Mouse (Mus musculus): ENCODE data around the gene Zdhhc17. TPM values are rescaled to one million over a fixed set of nuclear protein-coding genes. Genes with fewer than 3 reads are reported as not detected.

The Zdhhc17 gene
- polyA plus RNA-seq, 1 experiment from 2014 or later = 23.4 TPM

DNA sequence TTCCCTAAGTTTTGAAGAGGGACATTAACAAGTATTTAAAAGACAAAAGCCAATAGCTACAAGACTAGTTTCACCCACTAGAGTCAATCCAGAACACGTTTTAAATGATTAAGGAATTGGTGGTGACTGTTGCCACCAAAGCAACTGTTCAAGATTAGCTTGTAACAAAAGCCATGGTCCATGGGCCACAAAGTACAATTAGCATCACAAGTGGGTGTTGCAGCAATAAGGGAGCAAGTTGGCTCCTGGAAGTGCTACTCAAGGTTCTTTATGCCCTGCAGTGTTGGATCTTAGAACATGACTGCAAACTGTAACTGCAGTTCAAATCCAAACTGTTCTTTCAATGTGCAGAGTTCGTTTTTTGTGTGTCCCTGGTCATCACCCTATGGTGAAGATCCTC is 32.6 kb downstream of the Zdhhc17 start:
- Histone ChIP-seq H3K9me3 (replicated peaks) (no peaks in the 10 kb centered on the region), H3K4me3 (replicated peaks) (no peak overlapping the region), H3K4me1 (no peaks in the 10 kb centered on the region), H3K36me3 (peaks cover 12% of the 10 kb centered on the region; the same call in 1 of the 2 replicates), H3K27me3 (no peaks in the 10 kb centered on the region), H3K9ac (no peak overlapping the region), H3K4me2 (replicated peaks) (no peak overlapping the region), H3K27ac (replicated peaks) (no peak overlapping the region)
- no peak for ATAC-seq (ENCODE audit: insufficient number of reproducible peaks, low FRiP score, low TSS enrichment, low read depth)
- WGBS = 60% methylated on average over 2 of the region's 2 CpGs

GRCm38 (mm10) chr10:110976046-110976445 is 33.9 kb downstream of the Zdhhc17 start:
- Histone ChIP-seq H3K27ac (replicated peaks) (no peak overlapping the region), H3K9me3 (replicated peaks) (no peaks in the 10 kb centered on the region), H3K36me3 (peaks cover 15% of the 10 kb centered on the region; the same call in 1 of the 2 replicates), H3K9ac (no peak overlapping the region), H3K4me2 (replicated peaks) (no peak overlapping the region), H3K4me3 (replicated peaks) (no peak overlapping the region), H3K4me1 (no peaks in the 10 kb centered on the region), H3K27me3 (no peaks in the 10 kb centered on the region)
- 2% methylated on average over 1 of the region's 1 CpGs for WGBS
- no peak for ATAC-seq (ENCODE audit: insufficient number of reproducible peaks, low FRiP score, low TSS enrichment, low read depth)

- WGBS = 77% methylated on average over 1 of the region's 1 CpGs
- Histone ChIP-seq H3K36me3 (peaks cover 22% of the 10 kb centered on the region; the same call in 1 of the 2 replicates), H3K4me2 (replicated peaks) (no peak overlapping the region), H3K4me3 (replicated peaks) (no peak overlapping the region), H3K27me3 (no peaks in the 10 kb centered on the region), H3K4me1 (no peaks in the 10 kb centered on the region), H3K27ac (replicated peaks) (no peak overlapping the region), H3K9me3 (replicated peaks) (no peaks in the 10 kb centered on the region), H3K9ac (no peak overlapping the region)
- no peak for ATAC-seq (ENCODE audit: insufficient number of reproducible peaks, low FRiP score, low TSS enrichment, low read depth)
These were observed 35.1 kb downstream of the Zdhhc17 start for GRCm38 (mm10) chr10:110974885-110975284.

GRCm38 (mm10) chr10:110974463-110974862 is 35.5 kb downstream of the Zdhhc17 start:
- Histone ChIP-seq H3K27me3 (no peaks in the 10 kb centered on the region), H3K36me3 (peaks cover 26% of the 10 kb centered on the region; the same call in 1 of the 2 replicates), H3K9ac (no peak overlapping the region), H3K4me3 (replicated peaks) (no peak overlapping the region), H3K9me3 (replicated peaks) (no peaks in the 10 kb centered on the region), H3K4me1 (no peaks in the 10 kb centered on the region), H3K4me2 (replicated peaks) (no peak overlapping the region), H3K27ac (replicated peaks) (no peak overlapping the region)
- 49% methylated on average over 3 of the region's 3 CpGs for WGBS
- ATAC-seq (ENCODE audit: insufficient number of reproducible peaks, low FRiP score, low TSS enrichment, low read depth) = no peak

- H3K27me3 ChIP-seq = no peaks in the 10 kb centered on the region
- H3K27ac ChIP-seq (replicated peaks) = no peak overlapping the region
- whole genome bisulfite sequencing = 71% methylated on average over 9 of the region's 9 CpGs
- H3K9me3 ChIP-seq (replicated peaks) = no peaks in the 10 kb centered on the region
- peaks cover 20% of the 10 kb centered on the region for H3K36me3 ChIP-seq
- no peak overlapping the region for H3K4me3 ChIP-seq (replicated peaks)
- H3K4me2 ChIP-seq (replicated peaks) = no peak overlapping the region
- no peak for ATAC-seq (ENCODE audit: insufficient number of reproducible peaks, low FRiP score, low TSS enrichment, low read depth)
- no peak overlapping the region for H3K9ac ChIP-seq
- H3K4me1 ChIP-seq = no peaks in the 10 kb centered on the region
These were observed 37.9 kb downstream of the Zdhhc17 start for GRCm38 (mm10) chr10:110971998-110972397.

- no peaks in the 10 kb centered on the region for H3K4me1 ChIP-seq
- 80% methylated on average over 6 of the region's 6 CpGs for WGBS
These were observed 38.5 kb downstream of the Zdhhc17 start for GRCm38 (mm10) chr10:110971483-110971882.

DNA sequence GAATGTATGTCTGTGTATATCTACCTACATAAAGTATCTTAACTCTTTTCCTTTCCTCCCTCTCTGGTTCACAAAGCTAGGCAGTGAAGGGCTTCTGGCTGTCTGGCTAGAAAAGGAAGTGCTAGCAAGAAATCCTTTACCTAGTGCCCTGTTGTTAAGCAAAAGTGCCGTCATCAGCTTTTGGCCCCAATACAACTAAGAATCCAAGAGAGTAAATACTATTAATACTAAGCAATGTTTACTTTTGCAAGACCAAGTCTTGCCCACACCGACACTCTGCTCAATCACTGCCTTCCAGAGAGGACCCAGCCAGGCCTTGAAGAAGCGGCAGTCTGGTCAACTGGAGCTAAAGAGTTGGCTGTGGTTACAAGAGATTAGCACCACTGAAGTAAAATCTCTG is 38.9 kb downstream of the Zdhhc17 start:
- no peak overlapping the region for H3K4me2 ChIP-seq (replicated peaks)
- no peak overlapping the region for H3K9ac ChIP-seq
- H3K36me3 ChIP-seq = peaks cover 20% of the 10 kb centered on the region
- H3K4me1 ChIP-seq = no peaks in the 10 kb centered on the region
- no peak overlapping the region for H3K27ac ChIP-seq (replicated peaks)
- H3K9me3 ChIP-seq (replicated peaks) = no peaks in the 10 kb centered on the region
- no peaks in the 10 kb centered on the region for H3K27me3 ChIP-seq
- no peak for ATAC-seq (ENCODE audit: insufficient number of reproducible peaks, low FRiP score, low TSS enrichment, low read depth)
- 88% methylated on average over 3 of the region's 3 CpGs for WGBS
- no peak overlapping the region for H3K4me3 ChIP-seq (replicated peaks)

More at GRCm38 (mm10) chr10:110971483-110971882, 38.5 kb downstream of the Zdhhc17 start:
- ATAC-seq (ENCODE audit: insufficient number of reproducible peaks, low FRiP score, low TSS enrichment, low read depth) = no peak
- H3K4me3 ChIP-seq (replicated peaks) = no peak overlapping the region
- H3K36me3 ChIP-seq = peaks cover 20% of the 10 kb centered on the region
- no peaks in the 10 kb centered on the region for H3K9me3 ChIP-seq (replicated peaks)
- no peaks in the 10 kb centered on the region for H3K27me3 ChIP-seq
- H3K4me2 ChIP-seq (replicated peaks) = no peak overlapping the region
- no peak overlapping the region for H3K9ac ChIP-seq
- H3K27ac ChIP-seq (replicated peaks) = no peak overlapping the region

GRCm38 (mm10) chr10:110962172-110962571 is 47.8 kb downstream of the Zdhhc17 start:
- H3K36me3 ChIP-seq = peaks cover 17% of the 10 kb centered on the region
- no peak overlapping the region for H3K4me3 ChIP-seq (replicated peaks)
- no peaks in the 10 kb centered on the region for H3K4me1 ChIP-seq
- no peaks in the 10 kb centered on the region for H3K27me3 ChIP-seq
- 28% methylated on average over 1 of the region's 1 CpGs for WGBS
- no peak overlapping the region for H3K4me2 ChIP-seq (replicated peaks)
- no peak for ATAC-seq (ENCODE audit: insufficient number of reproducible peaks, low FRiP score, low TSS enrichment, low read depth)
- no peak overlapping the region for H3K27ac ChIP-seq (replicated peaks)
- H3K9me3 ChIP-seq (replicated peaks) = no peaks in the 10 kb centered on the region
- H3K9ac ChIP-seq = no peak overlapping the region

DNA sequence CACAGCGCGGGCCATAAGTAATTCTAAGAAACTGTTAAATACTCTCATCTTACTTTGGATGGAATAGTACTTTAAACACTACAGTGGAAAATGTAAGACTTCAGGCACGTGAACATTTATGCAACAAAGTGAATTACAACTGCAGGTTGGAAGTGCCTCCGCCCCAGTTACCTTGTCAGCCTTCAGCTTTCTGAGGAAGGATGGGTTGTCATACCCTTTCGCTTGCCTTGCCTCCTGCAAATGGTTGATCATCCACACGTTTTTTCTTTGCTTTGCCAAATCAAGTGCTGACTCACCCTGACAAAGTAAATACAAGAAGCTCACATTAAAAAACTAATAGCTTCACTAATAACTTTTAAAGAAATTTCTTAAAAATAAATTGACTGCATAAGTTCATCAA is 49.1 kb downstream of the Zdhhc17 start:
- Histone ChIP-seq H3K4me3 (replicated peaks) (no peak overlapping the region), H3K4me2 (replicated peaks) (no peak overlapping the region), H3K4me1 (no peaks in the 10 kb centered on the region), H3K27me3 (no peaks in the 10 kb centered on the region), H3K9me3 (replicated peaks) (no peaks in the 10 kb centered on the region), H3K36me3 (peaks cover 14% of the 10 kb centered on the region), H3K27ac (replicated peaks) (no peak overlapping the region), H3K9ac (no peak overlapping the region)
- no peak for ATAC-seq (ENCODE audit: insufficient number of reproducible peaks, low FRiP score, low TSS enrichment, low read depth)
- WGBS = 86% methylated on average over 6 of the region's 6 CpGs

DNA sequence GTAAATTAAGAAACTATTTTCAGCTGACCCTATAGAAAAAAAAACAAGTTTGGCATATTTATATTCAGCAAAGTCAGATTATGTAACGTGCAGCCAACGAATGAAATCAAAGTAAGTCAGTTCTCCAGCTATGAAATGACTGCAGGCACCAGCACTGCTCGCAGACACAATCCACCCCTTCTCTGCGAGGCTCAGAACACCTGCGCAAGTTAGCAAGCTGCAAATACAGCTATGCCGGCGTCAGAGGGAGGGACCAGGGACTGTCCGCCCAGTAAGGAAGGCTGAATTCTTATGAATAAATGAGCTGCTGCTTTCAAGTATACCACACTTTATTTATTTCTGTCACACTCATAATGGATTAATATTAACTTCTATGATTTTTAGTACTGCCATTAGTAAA is 50.2 kb downstream of the Zdhhc17 start:
- WGBS = 89% methylated on average over 8 of the region's 8 CpGs
- no peaks in the 10 kb centered on the region for H3K4me1 ChIP-seq

GRCm38 (mm10) chr10:110958879-110959278 is 51.1 kb downstream of the Zdhhc17 start:
- Histone ChIP-seq H3K9ac (no peak overlapping the region), H3K4me3 (replicated peaks) (no peak overlapping the region), H3K36me3 (peaks cover 18% of the 10 kb centered on the region), H3K27me3 (no peaks in the 10 kb centered on the region), H3K27ac (replicated peaks) (no peak overlapping the region), H3K4me1 (no peaks in the 10 kb centered on the region), H3K4me2 (replicated peaks) (no peak overlapping the region), H3K9me3 (replicated peaks) (no peaks in the 10 kb centered on the region)
- ATAC-seq (ENCODE audit: insufficient number of reproducible peaks, low FRiP score, low TSS enrichment, low read depth) = no peak
- WGBS = 93% methylated on average over 6 of the region's 6 CpGs

More for the DNA sequence above, 50.2 kb downstream of the Zdhhc17 start:
- H3K27ac ChIP-seq (replicated peaks) = no peak overlapping the region
- H3K36me3 ChIP-seq = peaks cover 16% of the 10 kb centered on the region
- H3K9ac ChIP-seq = no peak overlapping the region
- ATAC-seq (ENCODE audit: insufficient number of reproducible peaks, low FRiP score, low TSS enrichment, low read depth) = no peak
- H3K27me3 ChIP-seq = no peaks in the 10 kb centered on the region
- no peaks in the 10 kb centered on the region for H3K9me3 ChIP-seq (replicated peaks)
- no peak overlapping the region for H3K4me3 ChIP-seq (replicated peaks)
- H3K4me2 ChIP-seq (replicated peaks) = no peak overlapping the region

- Histone ChIP-seq H3K36me3 (peaks cover 17% of the 10 kb centered on the region), H3K27ac (replicated peaks) (0 out of 2 replicates have a peak overlapping the region, but pooled peaks have one; percentile 36), H3K4me1 (peaks cover 4% of the 10 kb centered on the region; the same call in 1 of the 2 replicates), H3K9ac (no peak overlapping the region), H3K4me3 (replicated peaks) (no peak overlapping the region), H3K27me3 (no peaks in the 10 kb centered on the region), H3K4me2 (replicated peaks) (no peak overlapping the region), H3K9me3 (replicated peaks) (no peaks in the 10 kb centered on the region)
- ATAC-seq (ENCODE audit: insufficient number of reproducible peaks, low FRiP score, low TSS enrichment, low read depth) = peak; percentile 80
- 62% methylated on average over 9 of the region's 9 CpGs for whole genome bisulfite sequencing
These were observed 56.9 kb downstream of the Zdhhc17 start for GRCm38 (mm10) chr10:110952937-110953451.

Data from embryonic facial prominence, embryonic 15.5 days (tissue).